24 mouse cellular contexts compared by ENCODE assay signal in the genomic region with DNA sequence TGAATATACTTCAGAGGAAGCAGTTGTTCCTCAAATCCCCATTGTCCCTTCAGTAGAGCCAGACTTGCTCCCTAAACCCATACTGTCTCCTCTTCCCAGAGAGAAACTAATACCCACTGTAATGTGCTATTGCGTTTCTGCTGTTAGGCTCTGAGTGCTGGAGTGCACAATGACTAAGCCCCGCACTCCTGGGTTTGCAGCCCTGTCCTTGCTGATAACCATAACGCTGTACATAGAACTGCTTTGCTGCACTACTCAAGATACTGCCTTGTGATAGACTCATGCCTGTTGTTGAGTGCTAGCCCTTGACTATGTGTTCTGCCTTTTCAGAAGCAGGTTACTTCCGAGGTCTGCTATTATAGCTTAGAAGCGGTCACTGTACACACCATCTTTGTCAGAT. TPM values are rescaled to one million over a fixed set of nuclear protein-coding genes. Genes with fewer than 3 reads are reported as not detected.
DNase-seq lines count a peak whose midpoint lies in the region; ATAC-seq and TF ChIP-seq lines count a peak whose summit lies in the region.
"Had no signal": no experiment of that assay in that cellular context is flagged by ENCODE, and none has a peak within 500 bp of the region (broad histone marks: within the 10 kb centered on the region; RNA-seq: fewer than 3 reads in every experiment).

No protein-coding gene starts in this region.

- H3K27ac ChIP-seq in heart, embryonic 11.5 days (ENCODE audit: low read depth, low read length) = no peak overlapping the region
- H3K27ac ChIP-seq in liver, embryonic 14.5 days = peak overlapping the region; percentile 37
- H3K27ac ChIP-seq: forebrain, embryonic 12.5 days; intestine, embryonic 15.5 days; layer of hippocampus, adult 2 months; midbrain, embryonic 15.5 days; neural tube, embryonic 13.5 days had no signal

- peak; percentile 65; the same call in 1 of the 2 replicates for ATAC-seq in heart, embryonic 11.5 days (replicated peaks; ENCODE audit: insufficient number of reproducible peaks, low FRiP score, low TSS enrichment)
- peak; percentile 58; the same call in 1 of the 2 replicates for ATAC-seq in erythroblast, adult 5-6 weeks (replicated peaks; ENCODE audit: low FRiP score, poor library complexity, severe bottlenecking)
- ATAC-seq in liver, embryonic 14.5 days (ENCODE audit: insufficient read depth) = peak; percentile 97
- ATAC-seq: hindbrain, embryonic 16.5 days; intestine, embryonic 15.5 days; midbrain, embryonic 15.5 days had no signal

- no peak overlapping the region for H3K4me2 ChIP-seq in heart, embryonic 11.5 days
- H3K4me2 ChIP-seq in liver, embryonic 14.5 days (ENCODE audit: low read depth) = peak overlapping the region; percentile 44
- H3K4me2 ChIP-seq: forebrain, embryonic 12.5 days; intestine, embryonic 15.5 days; midbrain, embryonic 15.5 days; neural tube, embryonic 13.5 days had no signal

- peak; percentile 73 for TF ChIP-seq EP300 in liver, embryonic 14.5 days (IDR thresholded peaks at IDR 0.05; ENCODE audit: low read depth)

- 75% methylated on average over 5 of the region's 5 CpGs for WGBS in heart, embryonic 11.5 days (ENCODE audit: insufficient replicate concordance)
- WGBS in liver, embryonic 14.5 days (ENCODE audit: insufficient replicate concordance) = 24% methylated on average over 5 of the region's 5 CpGs

- DNase-seq in heart, adult 18-20 months = no peak
- DNase-seq in liver, embryonic 14.5 days (ENCODE audit: low read depth in 3 of 3, low spot score in 3 of 3) = peak; percentile 31 to 42 (median 34)
- no peak for DNase-seq in urinary bladder, postnatal 10 days (ENCODE audit: low spot score)
- DNase-seq in cerebellum, postnatal 10 days = no peak
- DNase-seq in ovary, postnatal 10 days (ENCODE audit: low spot score) = no peak
- DNase-seq: cerebellum, adult 9-11 months; gastrocnemius, postnatal 36 days; kidney, adult 8-10 months; kidney, postnatal 14 days; layer of hippocampus, postnatal 36 days; lung, adult 2 months; right cerebral cortex, adult 18-20 months; right cerebral cortex, postnatal 4 days; thymus, postnatal 25 days had no signal

- H3K36me3 ChIP-seq in heart, embryonic 11.5 days (ENCODE audit: control insufficient read depth, insufficient read depth, low read length) = peaks cover 4% of the 10 kb centered on the region
- H3K36me3 ChIP-seq in liver, embryonic 14.5 days (replicated peaks; ENCODE audit: control insufficient read depth, insufficient read depth, low read depth) = peaks cover under 1% of the 10 kb centered on the region; the same call in 1 of the 2 replicates

- H3K27me3 ChIP-seq in heart, embryonic 11.5 days (ENCODE audit: control insufficient read depth, insufficient read depth, low read length) = no peaks in the 10 kb centered on the region
- no peaks in the 10 kb centered on the region for H3K27me3 ChIP-seq in liver, embryonic 14.5 days (ENCODE audit: control insufficient read depth, insufficient read depth, low read length)
- H3K27me3 ChIP-seq: forebrain, embryonic 12.5 days; intestine, embryonic 15.5 days; megakaryocyte, embryonic 14.5 days; midbrain, embryonic 15.5 days; neural tube, embryonic 13.5 days had no signal

- no peak overlapping the region for H3K9ac ChIP-seq in heart, embryonic 11.5 days (ENCODE audit: low read depth, low read length)
- H3K9ac ChIP-seq in liver, embryonic 14.5 days (replicated peaks) = peak overlapping the region; percentile 34; the same call in 1 of the 2 replicates
- H3K9ac ChIP-seq: forebrain, embryonic 12.5 days; intestine, embryonic 15.5 days; midbrain, embryonic 15.5 days; neural tube, embryonic 13.5 days had no signal

- H3K4me1 ChIP-seq in heart, embryonic 11.5 days (ENCODE audit: control insufficient read depth, insufficient read depth, low read length) = no peaks in the 10 kb centered on the region
- H3K4me1 ChIP-seq in liver, embryonic 14.5 days (replicated peaks; ENCODE audit: control insufficient read depth in 2 of 2, insufficient read depth in 2 of 2, low read length in 1 of 2) = peaks cover 15 to 18% of the 10 kb centered on the region in 2 experiments
- H3K4me1 ChIP-seq: forebrain, embryonic 12.5 days; intestine, embryonic 15.5 days; midbrain, embryonic 15.5 days had no signal

- H3K9me3 ChIP-seq in heart, embryonic 11.5 days (replicated peaks; ENCODE audit: control insufficient read depth, low read length) = no peaks in the 10 kb centered on the region
- no peaks in the 10 kb centered on the region for H3K9me3 ChIP-seq in liver, embryonic 14.5 days (ENCODE audit: control insufficient read depth, low read length)
- H3K9me3 ChIP-seq: forebrain, embryonic 12.5 days; intestine, embryonic 15.5 days; megakaryocyte, embryonic 14.5 days; midbrain, embryonic 15.5 days; neural tube, embryonic 13.5 days had no signal

- no peak for TF ChIP-seq CTCF in liver, embryonic 14.5 days (IDR thresholded peaks at IDR 0.05; ENCODE audit: low read depth)

- no peak overlapping the region for H3K4me3 ChIP-seq in heart, embryonic 11.5 days (ENCODE audit: low read depth, low read length)
- H3K4me3 ChIP-seq in liver, embryonic 14.5 days (ENCODE audit: insufficient read depth in 1 of 2, low read depth in 2 of 2, low read length in 2 of 2) = no peak overlapping the region
- H3K4me3 ChIP-seq: forebrain, embryonic 12.5 days; intestine, embryonic 15.5 days; layer of hippocampus, adult 2 months; megakaryocyte, embryonic 14.5 days; midbrain, embryonic 15.5 days; myocyte; neural tube, embryonic 13.5 days had no signal

RNA-seq across cellular contexts. Expression of a gene that starts 22.9 kb away (rescaled TPM):
- polyA plus RNA-seq in heart, embryonic 11.5 days (2014; fragmentation: Nextera tagmentation; extraction: Ambion mirVana) = 47.7 and 51.2 TPM in 2 replicates
- total RNA-seq in heart, adult 18-20 months (2021) = 100 to 1,000 TPM; 252 to 254 TPM
- total RNA-seq in erythroblast, adult 5-6 weeks (2015; ENCODE audit: low replicate concordance) = 35.9 and 38.6 TPM in 2 replicates
- 87.3 and 107 TPM in 2 replicates for total RNA-seq in erythroblast, adult 5-6 weeks (2017; ENCODE audit: low replicate concordance)
- 20.7 and 37.5 TPM in 2 replicates for polyA plus RNA-seq in liver, embryonic 14.5 days (2012; rRNA removed)
- 34.1 and 37.2 TPM in 2 replicates for polyA plus RNA-seq in liver, embryonic 14.5 days (2014; fragmentation: Nextera tagmentation; extraction: Ambion mirVana)

Comparison
In these comparisons a context has a peak if more than half of its experiments do, and no peak if none do; other contexts are left out.
1. DNase-seq: peak in liver, embryonic 14.5 days (3 of 3); none in heart, adult 18-20 months (0 of 2), urinary bladder, postnatal 10 days (single experiment), cerebellum, postnatal 10 days (0 of 2) and ovary, postnatal 10 days (single experiment).
2. Peak in every context shown above with its lines, with median percentiles within 50 percentile points of each other: ATAC-seq.